Mouse (Mus musculus): ENCODE results near the gene Entpd6.

GRCm38 (mm10) chr2:150745016-150745415, 3.8 kb upstream of the Entpd6 start:
- TF ChIP-seq CTCF (IDR thresholded peaks at IDR 0.05; ENCODE audit: low read depth) (no peak), EP300 (optimal IDR thresholded peaks at IDR 0.05) (no peak)
